Mouse (Mus musculus) testis, adult 2 months (tissue): ENCODE measurements around the gene Coro1b.

Source experiments
- CTCF ChIP-seq: fragments of 200-500 bp; IDR thresholded peaks from 2 replicates; pipeline ENCODE4 v1.5.1; 2012; ENCODE audit warnings: low read depth, mild to moderate bottlenecking, inconsistent platforms, low read length, moderate library complexity; ENCODE audit not compliant: control insufficient read depth, insufficient read depth, insufficient replicate concordance
- POLR2A ChIP-seq: fragments of 200-500 bp; IDR thresholded peaks from 2 replicates; pipeline ENCODE4 v1.6.1; 2012; ENCODE audit warnings: low read depth, mild to moderate bottlenecking, inconsistent platforms, low read length, moderate library complexity; ENCODE audit not compliant: control insufficient read depth

DNA sequence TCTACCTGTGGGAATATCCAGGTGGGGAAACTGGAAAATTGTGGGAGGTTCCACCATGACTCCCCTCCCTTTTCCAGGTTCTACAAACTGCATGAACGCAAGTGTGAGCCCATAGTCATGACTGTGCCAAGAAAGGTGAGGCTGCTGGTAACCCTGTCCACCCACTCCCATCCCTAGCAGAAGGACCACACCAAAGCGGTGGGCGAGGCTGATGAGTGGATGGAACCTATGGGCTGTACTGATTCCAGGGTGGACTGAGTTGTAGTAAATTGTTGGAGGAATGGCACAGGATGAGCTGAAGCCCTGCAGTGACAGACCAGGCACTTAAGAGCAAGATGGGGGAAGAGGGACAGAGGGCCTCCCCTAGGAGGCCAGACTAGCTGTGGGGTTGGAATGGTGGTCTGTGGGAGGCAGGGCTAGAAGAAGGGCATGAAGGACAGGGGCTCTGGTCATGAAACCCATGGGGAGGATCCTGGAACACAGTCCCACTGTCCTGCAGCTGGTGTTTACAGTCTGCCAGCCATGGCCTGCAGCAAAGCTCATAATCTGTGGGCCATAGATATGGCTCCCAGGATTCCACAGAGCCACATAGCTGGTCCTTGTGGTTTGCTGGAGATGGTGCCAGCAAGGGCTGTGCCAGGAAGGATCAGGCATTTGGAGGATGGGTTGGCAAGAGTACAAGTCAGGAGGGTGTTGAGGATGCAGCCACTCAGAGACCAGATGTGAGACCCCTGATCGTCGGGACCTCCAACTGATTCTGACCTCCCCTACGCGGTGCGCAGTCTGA, 4.2 kb downstream of the Coro1b start:
- TF ChIP-seq CTCF, result no peak
- no peak for TF ChIP-seq POLR2A
